Mouse (Mus musculus): ENCODE results near the gene Socs7.

Gene Socs7

GRCm38 (mm10) chr11:97389127-97389526 is 26.8 kb downstream of the Socs7 start:
- DNase-seq (ENCODE audit: low spot score) = no peak

- DNase-seq (ENCODE audit: low spot score) = no peak
These were observed 31.3 kb downstream of the Socs7 start for GRCm38 (mm10) chr11:97393658-97394057.

- no peak for DNase-seq (ENCODE audit: low spot score)
These were observed 31.8 kb downstream of the Socs7 start for GRCm38 (mm10) chr11:97394146-97394545.

GRCm38 (mm10) chr11:97398506-97398905 is 36.2 kb downstream of the Socs7 start:
- no peak for DNase-seq (ENCODE audit: low spot score)

- DNase-seq (ENCODE audit: low spot score) = peak; percentile 74
These were observed 37.8 kb downstream of the Socs7 start for GRCm38 (mm10) chr11:97399958-97400710.

GRCm38 (mm10) chr11:97401082-97401481 is 38.7 kb downstream of the Socs7 start:
- no peak for DNase-seq (ENCODE audit: low spot score)

GRCm38 (mm10) chr11:97401686-97402435 is 39.5 kb downstream of the Socs7 start:
- no peak for DNase-seq (ENCODE audit: low spot score)

- DNase-seq (ENCODE audit: low spot score) = no peak
These were observed 40.4 kb downstream of the Socs7 start for GRCm38 (mm10) chr11:97402746-97403145.

GRCm38 (mm10) chr11:97403614-97404183 is 41.3 kb downstream of the Socs7 start:
- DNase-seq (ENCODE audit: low spot score) = no peak

- DNase-seq (ENCODE audit: low spot score) = no peak
These were observed 41.9 kb downstream of the Socs7 start for GRCm38 (mm10) chr11:97404184-97404760.

GRCm38 (mm10) chr11:97404761-97405190 is 42.4 kb downstream of the Socs7 start:
- no peak for DNase-seq (ENCODE audit: low spot score)

- peak; percentile 53 for DNase-seq (ENCODE audit: low spot score)
These were observed 44.0 kb downstream of the Socs7 start for GRCm38 (mm10) chr11:97406094-97406951.

GRCm38 (mm10) chr11:97407456-97407855 is 45.1 kb downstream of the Socs7 start:
- DNase-seq (ENCODE audit: low spot score) = no peak

GRCm38 (mm10) chr11:97408171-97408570 is 45.8 kb downstream of the Socs7 start:
- DNase-seq (ENCODE audit: low spot score) = peak; percentile 94

- DNase-seq (ENCODE audit: low spot score) = no peak
These were observed 48.6 kb downstream of the Socs7 start for GRCm38 (mm10) chr11:97410958-97411357.

- DNase-seq (ENCODE audit: low spot score) = no peak
These were observed 49.8 kb downstream of the Socs7 start for GRCm38 (mm10) chr11:97412117-97412516.

GRCm38 (mm10) chr11:97412808-97413347 is 50.5 kb downstream of the Socs7 start:
- DNase-seq (ENCODE audit: low spot score) = no peak

- peak; percentile 77 for DNase-seq (ENCODE audit: low spot score)
These were observed 53.0 kb downstream of the Socs7 start, which contains the start of gene Arhgap23 for GRCm38 (mm10) chr11:97415330-97415711. Gene Arhgap23 (plus strand): TSS chr11:97415533.

- DNase-seq (ENCODE audit: low spot score) = peak; percentile 42
These were observed 53.6 kb downstream of the Socs7 start for GRCm38 (mm10) chr11:97415712-97416636.

- peak; percentile 20 for DNase-seq (ENCODE audit: low spot score)
These were observed 54.3 kb downstream of the Socs7 start for GRCm38 (mm10) chr11:97416637-97417035.
